Mouse (Mus musculus) 3134 (cell line): ENCODE data around the gene Olfr430.
A peak's percentile ranks its signal among the peaks of the same experiment; 100 is the strongest.
"Not testable (repeated sequence)": the region's sequence is repeated elsewhere in the genome, so short reads cannot be mapped to it uniquely, and the experiment has no call there.

Source experiments
- DNase-seq: peaks from one replicate; pipeline ENCODE4 v3.0.0-alpha.2; 2011; ENCODE audit warnings: low spot score; ENCODE audit not compliant: insufficient read length; ENCODE audit errors: extremely low read depth

Olfr430 gene

DNA sequence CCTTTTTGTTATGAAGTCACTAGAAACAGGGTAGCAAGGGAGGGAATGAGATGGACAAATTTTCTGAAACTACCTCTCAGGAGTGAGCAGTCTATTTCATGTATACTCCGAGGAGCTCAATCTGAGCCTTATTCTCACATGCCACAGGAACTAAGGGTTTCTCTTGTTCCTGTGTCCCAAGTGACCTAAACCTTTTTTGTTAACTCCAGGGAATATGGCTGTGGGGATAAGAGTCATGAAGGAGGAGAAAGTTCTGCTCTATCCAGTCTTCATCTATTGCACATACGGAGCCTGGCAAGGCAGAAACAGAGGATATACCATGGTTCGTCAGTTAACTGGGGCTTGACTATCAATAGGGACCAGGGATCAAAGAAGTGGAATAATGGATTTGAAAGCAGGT lies at the start of gene Olfr430:
Olfr430 (plus strand) TSS at position 301 of the 400 bp plus-strand sequence.
- no peak for DNase-seq

DNA sequence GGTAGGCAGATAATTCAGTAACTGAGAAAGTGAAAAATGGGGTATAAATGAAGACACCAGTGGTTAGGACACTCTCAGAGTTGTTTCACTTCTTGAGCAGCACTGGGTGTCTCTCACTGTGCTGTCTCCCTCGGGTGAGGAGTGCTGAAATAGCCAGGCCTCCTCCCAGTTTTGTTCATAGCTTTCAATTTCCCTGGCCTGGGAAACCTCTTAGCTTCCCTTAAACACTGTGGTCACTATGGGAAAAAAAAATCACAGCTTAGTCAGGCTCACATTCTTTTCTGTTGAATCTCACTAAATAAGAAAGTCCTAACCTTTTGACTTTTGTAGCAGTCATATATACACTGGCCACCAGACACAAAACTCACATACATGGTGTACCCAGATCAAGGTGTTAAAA lies 34.7 kb upstream of the Olfr430 start, which contains the start of gene Ifi205:
Ifi205 (minus strand) TSS at position 113 of the 400 bp plus-strand sequence.
- DNase-seq = peak; percentile 73

DNA sequence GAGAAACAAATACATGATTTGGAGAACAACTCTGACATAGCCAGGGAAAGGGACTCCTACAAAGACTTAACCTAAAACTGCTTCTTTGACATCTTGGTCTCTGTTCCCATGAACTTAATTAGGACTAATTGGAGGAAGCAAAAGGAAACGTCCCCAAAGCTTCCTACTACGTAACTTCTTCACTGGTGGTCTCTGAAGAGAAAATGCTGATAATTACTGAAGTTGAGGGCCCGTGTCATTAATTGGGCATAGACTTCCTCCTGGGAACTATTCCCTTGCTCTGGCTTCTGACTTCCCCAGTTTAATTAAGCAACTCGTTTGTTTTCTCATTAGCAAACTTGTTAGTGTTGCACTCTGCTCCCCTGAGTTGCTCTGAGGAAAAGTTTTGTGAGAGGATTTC lies 30.6 kb upstream of the Olfr430 start:
- no peak for DNase-seq

DNA sequence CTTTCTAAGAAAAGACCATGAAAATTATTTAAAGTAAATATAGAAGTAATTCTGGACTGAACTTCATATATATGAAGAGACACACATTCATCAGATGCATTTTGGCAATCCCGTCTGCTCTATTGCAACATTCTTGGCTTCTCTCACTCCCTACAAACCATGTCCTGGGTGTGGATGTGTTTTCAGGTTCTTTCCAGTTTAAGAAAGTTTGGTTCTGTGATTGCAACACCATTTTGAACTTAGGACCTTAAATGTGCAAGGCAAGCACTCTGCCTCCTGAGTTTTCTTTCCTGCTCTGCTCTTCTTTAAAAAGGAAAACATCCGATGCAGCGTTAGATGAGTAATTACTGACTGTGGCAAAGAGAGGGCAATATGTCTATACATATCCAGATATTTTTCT lies 27.9 kb upstream of the Olfr430 start:
- DNase-seq = no peak

DNA sequence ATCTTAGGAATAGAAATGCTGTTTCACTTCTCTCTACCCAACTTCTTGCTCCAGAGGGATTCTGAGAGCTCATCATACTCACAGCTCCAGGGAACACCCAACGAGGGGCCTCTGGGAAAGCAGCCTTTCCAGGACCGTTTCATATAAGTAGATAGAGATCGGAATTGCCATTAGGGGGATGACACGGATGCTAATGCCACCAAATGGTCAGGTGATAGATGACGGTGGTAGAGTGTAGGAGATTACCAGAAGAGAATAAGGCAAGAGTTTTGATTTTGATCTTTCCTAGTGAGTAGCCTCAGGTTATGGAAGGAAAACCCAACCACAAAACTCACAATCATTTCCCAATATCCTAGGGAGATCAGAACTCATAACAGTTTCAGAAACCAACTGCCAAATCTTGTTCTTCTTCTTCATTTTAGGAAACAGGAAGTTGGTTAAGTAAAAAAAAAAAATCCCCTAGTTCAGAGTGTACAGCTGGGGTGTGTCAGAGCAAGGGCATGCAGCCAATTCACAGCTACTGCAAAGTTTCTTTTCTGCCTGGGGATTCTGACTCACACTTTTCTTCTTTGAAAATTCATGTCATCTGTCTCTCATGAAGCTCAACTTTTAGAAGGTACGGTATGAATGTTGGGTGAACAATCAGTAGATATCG lies 25.8 kb upstream of the Olfr430 start, which contains the start of gene Olfr433:
Olfr433 (plus strand) TSS at position 183 of the 655 bp plus-strand sequence.
- DNase-seq = peak; percentile 16

DNA sequence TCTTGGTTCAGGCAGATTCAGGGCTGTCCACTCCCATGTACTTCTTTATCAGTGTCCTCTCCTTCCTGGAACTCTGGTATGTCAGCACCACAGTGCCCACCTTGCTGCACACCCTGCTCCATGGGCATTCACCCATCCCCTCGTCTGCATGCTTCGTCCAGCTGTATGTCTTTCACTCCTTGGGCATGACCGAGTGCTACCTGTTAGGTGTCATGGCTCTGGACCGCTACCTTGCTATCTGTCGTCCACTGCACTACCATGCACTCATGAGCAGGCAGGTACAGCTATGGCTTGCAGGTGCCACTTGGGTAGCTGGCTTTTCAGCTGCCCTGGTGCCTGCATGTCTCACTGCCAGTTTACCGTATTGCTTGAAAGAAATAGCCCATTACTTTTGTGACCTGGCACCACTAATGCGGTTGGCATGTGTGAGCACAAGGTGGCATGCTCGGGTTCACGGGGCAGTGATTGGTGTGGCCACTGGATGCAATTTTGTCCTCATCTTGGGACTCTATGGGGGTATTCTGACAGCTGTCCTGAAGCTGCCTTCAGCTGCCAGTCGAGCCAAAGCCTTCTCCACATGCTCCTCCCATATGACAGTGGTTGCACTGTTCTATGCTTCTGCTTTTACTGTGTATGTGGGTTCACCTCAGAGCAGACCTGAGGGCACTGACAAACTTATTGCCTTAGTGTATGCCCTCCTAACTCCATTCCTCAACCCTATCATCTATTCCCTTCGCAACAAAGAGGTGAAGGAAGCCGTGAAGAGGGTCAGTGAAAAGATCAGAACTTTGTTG lies 24.1 kb upstream of the Olfr430 start:
- DNase-seq = not testable (repeated sequence)

DNA sequence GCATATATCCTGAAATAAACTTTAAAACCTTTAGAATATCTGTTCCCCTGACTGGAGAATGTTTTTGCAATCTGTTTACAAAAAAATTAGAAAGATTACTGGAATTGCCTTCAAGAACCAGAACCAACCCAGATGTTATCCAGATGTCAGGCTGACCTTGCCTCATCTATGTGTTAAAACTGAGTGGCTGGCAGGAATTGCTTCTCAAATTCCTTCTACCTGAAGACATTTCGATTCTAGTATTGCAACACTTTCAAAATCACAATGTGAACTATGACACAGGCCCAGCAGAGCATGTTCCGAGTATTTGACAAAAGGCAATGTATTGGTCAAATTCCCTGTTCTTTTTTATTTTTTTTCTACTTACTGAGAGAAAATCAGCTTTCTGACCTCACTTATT lies 22.0 kb upstream of the Olfr430 start:
- no peak for DNase-seq

DNA sequence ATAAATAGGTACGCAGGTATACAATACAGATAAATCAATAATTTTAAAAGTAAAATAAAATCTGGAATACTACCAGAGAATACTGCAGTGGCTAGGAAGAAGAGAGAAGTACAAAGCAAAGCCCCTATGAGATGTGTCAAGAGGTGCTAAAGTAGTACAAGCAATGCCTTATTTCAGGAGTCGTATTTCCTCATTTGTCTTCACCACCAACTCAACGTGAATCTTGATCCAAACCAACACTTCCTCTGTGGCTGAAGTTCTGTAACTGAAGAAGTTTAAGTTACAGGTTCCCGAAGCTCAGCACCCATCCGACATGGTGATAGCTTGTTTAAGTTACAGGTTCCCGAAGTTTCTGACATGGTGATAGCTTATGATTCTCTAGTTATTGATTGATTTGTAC lies 18.2 kb upstream of the Olfr430 start:
- not testable (repeated sequence) for DNase-seq

DNA sequence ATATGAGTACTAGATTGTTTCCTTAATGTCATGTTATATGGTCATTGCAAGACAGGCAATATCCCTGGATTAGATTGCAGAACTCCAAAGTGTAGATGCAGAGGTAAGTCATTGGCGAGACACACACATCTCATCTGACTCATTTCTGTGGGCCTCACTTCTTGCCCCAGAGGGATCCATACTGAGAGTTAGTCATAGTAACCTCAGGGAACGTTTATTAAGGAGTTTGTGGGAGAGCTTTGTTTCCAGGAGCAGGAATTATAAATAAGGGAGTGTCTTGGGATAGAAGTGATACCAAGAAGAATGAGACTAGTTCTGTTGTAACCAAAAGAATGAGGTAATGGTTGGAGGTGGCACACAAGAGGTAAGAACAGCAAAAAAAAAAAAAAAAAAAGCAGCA lies 17.5 kb upstream of the Olfr430 start, which contains the start of gene Olfr432:
Olfr432 (plus strand) TSS at position 313 of the 400 bp plus-strand sequence.
- DNase-seq = no peak

DNA sequence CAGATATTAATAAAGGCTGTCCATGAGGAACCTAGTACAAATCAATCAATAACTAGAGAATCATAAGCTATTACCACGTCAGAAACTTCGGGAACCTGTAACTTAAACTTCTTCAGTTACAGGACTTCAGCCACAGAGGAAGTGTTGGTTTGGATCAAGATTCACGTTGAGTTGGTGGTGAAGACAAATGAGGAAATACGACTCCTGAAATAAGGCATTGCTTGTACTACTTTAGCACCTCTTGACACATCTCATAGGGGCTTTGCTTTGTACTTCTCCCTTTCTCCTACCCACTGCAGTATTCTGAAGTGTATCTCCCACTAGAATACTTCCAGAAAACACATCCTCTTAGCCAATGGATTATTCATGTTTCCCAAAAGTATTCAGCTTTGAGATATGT lies 17.0 kb upstream of the Olfr430 start:
- not testable (repeated sequence) for DNase-seq

DNA sequence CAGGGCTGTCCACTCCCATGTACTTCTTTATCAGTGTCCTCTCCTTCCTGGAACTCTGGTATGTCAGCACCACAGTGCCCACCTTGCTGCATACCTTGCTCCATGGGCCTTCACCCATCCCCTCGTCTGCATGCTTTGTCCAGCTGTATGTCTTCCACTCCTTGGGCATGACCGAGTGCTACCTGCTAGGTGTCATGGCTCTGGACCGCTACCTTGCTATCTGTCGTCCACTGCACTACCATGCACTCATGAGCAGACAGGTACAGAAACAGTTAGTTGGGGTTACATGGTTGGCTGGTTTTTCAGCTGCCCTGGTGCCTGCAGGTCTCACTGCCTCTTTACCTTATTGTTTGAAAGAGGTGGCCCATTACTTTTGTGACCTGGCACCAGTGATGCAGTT lies 15.9 kb upstream of the Olfr430 start:
- no peak for DNase-seq

DNA sequence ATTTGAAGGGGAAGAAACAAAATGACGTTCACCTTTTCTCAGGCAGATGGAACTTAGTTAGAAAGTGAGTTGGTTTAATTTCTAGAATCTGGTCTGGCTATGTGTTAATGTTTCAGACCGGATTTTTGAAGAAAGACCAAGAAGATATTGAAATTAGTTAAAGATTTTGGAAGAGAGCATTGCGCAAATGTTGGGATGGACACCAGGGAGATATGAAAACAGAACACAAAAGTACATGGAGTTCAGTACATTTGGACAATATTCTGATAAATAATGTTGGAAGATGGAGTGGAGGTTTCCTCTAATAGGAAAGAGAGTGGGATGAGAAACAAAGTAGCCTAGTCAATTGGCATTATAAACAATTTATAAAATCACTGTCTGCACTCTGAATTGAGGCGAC lies 14.9 kb upstream of the Olfr430 start:
- DNase-seq = no peak

DNA sequence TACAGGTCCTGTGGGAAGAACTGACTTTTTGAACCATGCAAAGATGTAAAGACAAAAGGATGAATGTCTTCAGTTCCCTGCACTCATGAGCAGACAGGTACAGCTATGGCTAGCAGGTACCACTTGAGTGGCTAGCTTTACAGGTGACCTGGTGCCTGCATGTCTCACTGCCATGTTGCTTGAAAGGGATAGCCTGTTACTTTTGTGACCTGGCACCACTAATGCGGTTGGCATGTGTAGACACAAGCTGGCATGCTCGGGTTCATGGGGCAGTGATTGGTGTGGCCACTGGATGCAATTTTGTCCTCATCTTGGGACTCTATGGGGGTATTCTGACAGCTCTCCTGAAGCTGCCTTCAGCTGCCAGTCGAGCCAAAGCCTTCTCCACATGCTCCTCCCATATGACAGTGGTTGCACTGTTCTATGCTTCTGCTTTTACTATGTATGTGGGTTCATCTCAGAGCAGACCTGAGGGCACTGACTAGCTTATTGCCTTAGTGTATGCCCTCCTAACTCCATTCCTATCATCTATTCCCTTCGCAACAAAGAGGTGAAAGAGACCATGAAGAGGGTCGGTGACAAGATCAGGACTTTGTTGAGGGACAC lies 14.4 kb upstream of the Olfr430 start:
- no peak for DNase-seq

DNA sequence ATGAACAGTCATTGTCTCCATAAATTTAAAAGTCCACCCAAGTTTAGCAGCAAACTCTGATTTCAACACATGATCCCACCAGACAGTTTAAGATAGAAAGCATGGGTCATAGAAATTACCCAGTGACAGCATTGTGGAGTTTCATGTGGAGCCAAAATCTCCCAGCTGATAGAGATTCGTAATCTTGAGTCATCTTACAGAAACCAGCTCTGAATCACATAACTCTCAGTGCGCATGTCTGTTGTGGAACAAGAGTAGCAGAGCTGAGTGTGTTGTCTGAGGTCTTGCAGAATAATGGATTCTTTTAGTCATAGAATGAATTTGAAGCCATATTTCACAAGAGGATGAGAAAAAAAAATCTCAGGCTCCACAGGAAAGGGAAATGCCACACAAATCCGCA lies 13.4 kb upstream of the Olfr430 start:
- no peak for DNase-seq

DNA sequence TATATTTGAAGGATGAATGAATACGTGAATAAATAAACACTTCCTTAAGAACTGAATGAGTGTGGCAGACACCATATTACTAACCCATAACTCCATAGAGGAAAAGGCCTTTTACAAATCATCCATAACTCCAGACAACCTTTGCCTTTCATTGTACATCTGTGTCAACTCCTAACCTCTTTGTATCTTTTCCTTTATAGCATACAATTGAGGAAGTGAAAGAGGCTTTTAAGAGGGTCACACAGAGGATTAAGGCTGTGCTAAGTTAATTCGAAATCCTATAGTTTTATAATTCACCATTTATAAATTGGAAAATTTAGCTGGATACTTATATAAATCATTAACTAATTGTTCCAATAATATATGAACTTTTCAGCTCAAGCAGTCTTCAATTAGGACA lies 11.2 kb upstream of the Olfr430 start:
- no peak for DNase-seq

DNA sequence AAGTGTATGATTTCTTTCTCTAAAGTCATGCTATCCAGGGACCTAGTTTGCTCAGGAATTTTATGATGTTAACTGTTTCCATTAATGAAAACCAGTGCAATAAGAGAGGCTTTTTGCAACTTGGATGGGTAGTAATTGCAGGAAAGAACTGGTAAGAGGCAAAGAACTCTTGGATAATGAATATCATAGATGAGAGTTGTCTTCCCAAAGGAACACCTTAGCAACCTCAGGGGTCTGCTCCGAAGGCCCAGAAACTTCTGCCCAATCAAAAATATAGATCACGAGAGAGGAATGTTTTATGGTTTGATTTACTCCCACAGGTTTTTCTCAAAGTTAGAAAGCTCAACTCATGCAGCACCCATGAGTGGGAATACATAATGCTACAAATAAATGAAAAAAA lies 17.6 kb downstream of the Olfr430 start, which contains the start of gene Olfr429:
Olfr429 (plus strand) TSS at position 301 of the 400 bp plus-strand sequence.
- DNase-seq = no peak

DNA sequence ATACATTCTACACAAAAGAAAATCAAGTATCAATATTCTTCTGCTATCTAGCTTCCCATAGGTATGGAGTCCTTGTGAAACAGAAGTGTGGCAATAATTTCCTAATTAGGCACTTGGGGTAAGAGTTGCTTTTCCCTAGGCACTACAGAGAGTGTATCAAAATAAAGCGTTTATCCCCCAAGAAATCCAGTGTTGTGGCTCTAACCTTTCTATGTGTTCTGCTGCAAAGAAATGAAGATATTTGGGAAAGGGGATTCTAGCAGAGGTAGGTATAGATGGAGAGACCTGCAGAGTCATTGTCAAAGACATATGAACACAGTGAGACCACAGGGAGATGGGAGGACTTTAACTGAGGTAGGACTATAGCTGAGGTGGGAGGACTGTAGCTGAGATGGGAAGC lies 30.2 kb downstream of the Olfr430 start, which contains the start of gene Olfr427:
Olfr427 (plus strand) TSS at position 301 of the 400 bp plus-strand sequence.
- no peak for DNase-seq

DNA sequence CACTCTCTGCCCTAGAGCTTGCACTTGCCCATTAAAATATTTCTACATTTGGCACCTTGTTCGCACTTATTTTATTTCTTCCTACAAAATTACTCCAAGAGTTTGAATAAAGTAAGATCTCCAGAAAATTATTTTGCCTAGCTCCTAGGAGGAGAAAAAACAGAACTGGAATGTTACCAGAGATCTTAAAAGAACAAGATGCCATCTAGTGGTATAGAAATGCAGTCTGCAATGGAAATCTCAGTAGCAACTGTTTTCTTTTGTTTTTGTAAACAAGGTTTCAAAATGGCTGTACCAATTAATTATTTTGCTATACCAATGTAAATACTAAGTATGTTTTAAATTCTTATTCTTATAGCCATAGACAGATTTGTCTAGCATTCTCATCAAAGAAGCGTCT lies 37.3 kb downstream of the Olfr430 start:
- DNase-seq = peak; percentile 14

DNA sequence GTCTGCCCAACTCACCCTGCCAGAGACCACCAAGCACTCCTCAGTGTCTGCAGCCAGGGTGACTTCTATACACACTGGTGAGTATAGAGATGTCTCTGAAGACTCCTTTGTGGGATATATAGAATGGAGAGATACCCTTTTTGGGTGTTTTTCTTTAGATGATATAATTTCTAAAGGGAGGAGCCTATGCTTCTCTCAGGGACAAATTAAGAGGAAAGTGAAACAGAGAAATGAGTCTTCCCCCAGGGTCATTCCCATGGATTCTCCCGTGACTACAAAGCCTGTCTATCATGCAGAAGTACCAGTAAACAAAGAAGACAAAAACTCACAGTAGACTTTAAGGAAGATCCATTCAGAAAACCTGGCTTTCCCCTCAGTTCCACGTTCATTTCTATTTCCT lies 54.7 kb downstream of the Olfr430 start, which contains the start of gene Olfr231:
Olfr231 (minus strand) TSS at position 101 of the 400 bp plus-strand sequence.
- DNase-seq = no peak
